Mouse (Mus musculus) embryonic facial prominence, embryonic 13.5 days (tissue): Measurements from ENCODE around the gene Ltbp1. TPM values are rescaled to one million over a fixed set of nuclear protein-coding genes. Genes with fewer than 3 reads are reported as not detected.

Experiments used
- ATAC-seq: fragments of 200-750 bp; cut with Nextera tagmentation; 2 replicates; pipeline ENCODE4 v1.8.0; 2017; ENCODE audit warnings: low read depth; ENCODE audit not compliant: insufficient number of reproducible peaks, insufficient read depth, low FRiP score, low TSS enrichment
- H3K27ac ChIP-seq: fragments of 300-500 bp; sonication (generic); 2 replicates; pipeline ENCODE4 v1.5.1; 2015; ENCODE audit warnings: moderate library complexity, mild to moderate bottlenecking, inconsistent platforms
- H3K27me3 ChIP-seq: fragments of 300-500 bp; sonication (generic); 2 replicates; pipeline ENCODE4 v1.6.1; 2015; ENCODE audit warnings: mild to moderate bottlenecking, inconsistent platforms
- H3K36me3 ChIP-seq: fragments of 300-500 bp; sonication (generic); 2 replicates; pipeline ENCODE4 v1.6.1; 2015; ENCODE audit warnings: mild to moderate bottlenecking, inconsistent platforms
- H3K4me1 ChIP-seq: fragments of 300-500 bp; sonication (generic); 2 replicates; pipeline ENCODE4 v1.6.1; 2015; ENCODE audit warnings: inconsistent platforms
- H3K4me2 ChIP-seq: fragments of 300-500 bp; sonication (generic); 2 replicates; pipeline ENCODE4 v1.6.1; 2015; ENCODE audit warnings: moderate library complexity, mild to moderate bottlenecking, inconsistent platforms
- H3K4me3 ChIP-seq: fragments of 300-500 bp; sonication (generic); 2 replicates; pipeline ENCODE4 v1.5.1; 2015; ENCODE audit warnings: mild to moderate bottlenecking, inconsistent platforms
- H3K9ac ChIP-seq: fragments of 300-500 bp; sonication (generic); 2 replicates; pipeline ENCODE4 v1.6.1; 2015; ENCODE audit warnings: mild to moderate bottlenecking, inconsistent platforms
- H3K9me3 ChIP-seq: fragments of 300-500 bp; sonication (generic); 2 replicates; pipeline ENCODE4 v1.6.1; 2016; ENCODE audit warnings: inconsistent platforms
- WGBS: fragments of 180-500 bp; shearing (Covaris S2); methylation state at CpG from one replicate; pipeline ENCODE4 v1.1.7; 2015; ENCODE audit warnings: mixed read lengths; 5-methylcytosine and 5-hydroxymethylcytosine counted together
- polyA plus RNA-seq: library from polyadenylated mRNA; unstranded; fragments of >200 nt; fragmentation: Nextera tagmentation; extraction: Ambion mirVana; gene quantifications from 2 replicates; pipeline ENCODE4 v1.2.1, GENCODE M21; 2015

Ltbp1 gene
- polyA plus RNA-seq, 1 experiment from 2014 or later = 41.3 TPM

DNA sequence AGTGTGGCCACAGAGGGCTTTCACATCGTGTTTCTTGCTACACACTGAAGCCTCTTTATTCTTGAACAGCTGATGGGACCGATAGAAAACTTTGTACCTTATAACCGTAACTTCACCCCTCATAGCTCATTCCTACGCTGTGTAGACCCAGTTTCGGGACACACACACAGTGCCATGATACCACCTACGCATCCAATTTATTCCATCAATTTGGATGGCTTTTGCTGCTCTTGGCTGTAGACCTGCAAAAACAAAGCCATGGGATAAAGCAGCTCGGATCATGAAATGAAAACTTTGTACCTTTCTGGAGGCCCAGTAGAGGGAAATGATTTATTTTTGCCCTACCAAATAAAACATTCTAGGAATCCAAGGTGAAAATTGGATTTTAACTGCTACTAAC lies 239.7 kb downstream of the Ltbp1 start:
- H3K9ac ChIP-seq = no peak overlapping the region
- no peaks in the 10 kb centered on the region; the same call in 1 of the 2 replicates for H3K36me3 ChIP-seq
- H3K27me3 ChIP-seq = no peaks in the 10 kb centered on the region
- WGBS = 94% methylated on average over 7 of the region's 7 CpGs
- ATAC-seq = no peak
- no peak overlapping the region for H3K4me3 ChIP-seq
- no peaks in the 10 kb centered on the region for H3K9me3 ChIP-seq
- H3K4me2 ChIP-seq = no peak overlapping the region
- no peaks in the 10 kb centered on the region for H3K4me1 ChIP-seq
- no peak overlapping the region for H3K27ac ChIP-seq

GRCm38 (mm10) chr17:75248632-75249031 lies 243.3 kb downstream of the Ltbp1 start:
- no peak overlapping the region for H3K27ac ChIP-seq
- no peak for ATAC-seq
- H3K27me3 ChIP-seq = no peaks in the 10 kb centered on the region
- H3K4me3 ChIP-seq = no peak overlapping the region
- 76% methylated on average over 10 of the region's 10 CpGs for WGBS
- H3K36me3 ChIP-seq = no peaks in the 10 kb centered on the region; the same call in 1 of the 2 replicates
- no peak overlapping the region for H3K4me2 ChIP-seq
- H3K9ac ChIP-seq = no peak overlapping the region
- no peaks in the 10 kb centered on the region for H3K4me1 ChIP-seq
- H3K9me3 ChIP-seq = no peaks in the 10 kb centered on the region

DNA sequence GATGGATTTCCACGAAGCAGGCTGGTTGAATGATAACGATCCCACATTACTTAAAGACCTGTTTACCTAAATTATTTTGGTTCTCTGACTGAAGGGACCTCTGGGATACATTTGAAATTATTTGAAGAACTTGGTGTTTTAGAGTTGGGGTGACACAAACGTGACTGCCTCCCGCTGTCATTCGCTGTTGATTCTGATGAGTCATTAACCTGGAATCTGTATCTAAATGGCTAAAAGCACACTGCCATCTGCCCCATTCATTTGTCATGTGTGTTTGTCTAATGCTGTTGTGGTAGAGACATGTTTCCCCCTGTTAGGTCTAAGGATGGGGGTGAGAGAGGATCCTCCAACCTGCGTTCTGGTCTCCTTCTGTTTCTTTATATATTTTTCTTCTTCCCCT lies 245.2 kb downstream of the Ltbp1 start:
- ATAC-seq = no peak

GRCm38 (mm10) chr17:75251094-75251493 lies 245.7 kb downstream of the Ltbp1 start:
- Histone ChIP-seq H3K4me2 (no peak overlapping the region), H3K27me3 (no peaks in the 10 kb centered on the region), H3K9ac (no peak overlapping the region), H3K9me3 (no peaks in the 10 kb centered on the region), H3K36me3 (no peaks in the 10 kb centered on the region), H3K4me3 (no peak overlapping the region), H3K4me1 (no peaks in the 10 kb centered on the region), H3K27ac (no peak overlapping the region)
- WGBS = 90% methylated on average over 6 of the region's 6 CpGs
- no peak for ATAC-seq

More for the DNA sequence above, 245.2 kb downstream of the Ltbp1 start:
- no peak overlapping the region for H3K4me2 ChIP-seq
- H3K4me3 ChIP-seq = no peak overlapping the region
- H3K27me3 ChIP-seq = no peaks in the 10 kb centered on the region
- no peak overlapping the region for H3K9ac ChIP-seq
- H3K36me3 ChIP-seq = no peaks in the 10 kb centered on the region
- no peaks in the 10 kb centered on the region for H3K4me1 ChIP-seq
- no peak overlapping the region for H3K27ac ChIP-seq
- no peaks in the 10 kb centered on the region for H3K9me3 ChIP-seq
- WGBS = 82% methylated on average over 6 of the region's 6 CpGs

GRCm38 (mm10) chr17:75252540-75252939 lies 247.2 kb downstream of the Ltbp1 start:
- 94% methylated on average over 5 of the region's 5 CpGs for WGBS
- Histone ChIP-seq H3K27ac (no peak overlapping the region), H3K4me2 (no peak overlapping the region), H3K4me1 (no peaks in the 10 kb centered on the region), H3K9ac (no peak overlapping the region), H3K27me3 (no peaks in the 10 kb centered on the region), H3K36me3 (no peaks in the 10 kb centered on the region), H3K4me3 (no peak overlapping the region), H3K9me3 (no peaks in the 10 kb centered on the region)
- no peak for ATAC-seq

GRCm38 (mm10) chr17:75254909-75255308 lies 249.5 kb downstream of the Ltbp1 start:
- Histone ChIP-seq H3K4me3 (no peak overlapping the region), H3K27ac (no peak overlapping the region), H3K4me2 (no peak overlapping the region), H3K36me3 (no peaks in the 10 kb centered on the region), H3K9ac (no peak overlapping the region), H3K9me3 (no peaks in the 10 kb centered on the region), H3K4me1 (no peaks in the 10 kb centered on the region), H3K27me3 (no peaks in the 10 kb centered on the region)
- 54% methylated on average over 6 of the region's 6 CpGs for WGBS
- ATAC-seq = no peak

DNA sequence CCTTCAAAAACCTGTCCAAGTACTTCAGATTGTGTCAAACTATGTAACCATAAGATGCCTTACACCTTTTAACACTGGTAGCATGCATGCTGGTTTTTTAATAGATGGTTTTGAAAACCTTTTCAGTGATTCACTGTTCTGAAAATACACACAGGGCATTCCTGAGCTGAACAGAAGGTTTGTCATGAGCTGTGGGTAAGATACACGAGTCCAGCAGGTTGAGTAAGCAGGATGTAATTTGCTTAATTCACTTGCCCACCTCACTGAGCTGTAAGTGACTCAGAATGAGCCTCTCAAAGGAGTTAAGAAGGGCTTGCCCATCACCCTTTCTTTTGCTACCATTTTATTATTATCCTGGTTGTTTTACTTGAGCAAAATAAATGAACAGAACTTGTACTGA lies 250.6 kb downstream of the Ltbp1 start:
- Histone ChIP-seq H3K9me3 (no peaks in the 10 kb centered on the region), H3K27me3 (no peaks in the 10 kb centered on the region), H3K9ac (no peak overlapping the region), H3K27ac (no peak overlapping the region), H3K4me1 (no peaks in the 10 kb centered on the region), H3K36me3 (no peaks in the 10 kb centered on the region), H3K4me3 (no peak overlapping the region), H3K4me2 (no peak overlapping the region)
- 33% methylated on average over 1 of the region's 1 CpGs for WGBS
- ATAC-seq = no peak

- H3K27ac ChIP-seq = no peak overlapping the region
- H3K36me3 ChIP-seq = no peaks in the 10 kb centered on the region
- WGBS = 51% methylated on average over 2 of the region's 2 CpGs
- H3K4me3 ChIP-seq = no peak overlapping the region
- no peak overlapping the region for H3K4me2 ChIP-seq
- H3K9me3 ChIP-seq = no peaks in the 10 kb centered on the region
- no peaks in the 10 kb centered on the region for H3K27me3 ChIP-seq
- H3K4me1 ChIP-seq = no peaks in the 10 kb centered on the region
- no peak overlapping the region for H3K9ac ChIP-seq
- no peak for ATAC-seq
These were observed 253.1 kb downstream of the Ltbp1 start for GRCm38 (mm10) chr17:75258427-75258826.

GRCm38 (mm10) chr17:75263336-75263990 lies 258.1 kb downstream of the Ltbp1 start:
- Histone ChIP-seq H3K36me3 (peaks cover 2% of the 10 kb centered on the region; the same call in 1 of the 2 replicates), H3K9ac (no peak overlapping the region), H3K27me3 (no peaks in the 10 kb centered on the region), H3K4me2 (no peak overlapping the region), H3K27ac (no peak overlapping the region), H3K9me3 (no peaks in the 10 kb centered on the region), H3K4me1 (peaks cover 9% of the 10 kb centered on the region; the same call in 1 of the 2 replicates), H3K4me3 (no peak overlapping the region)
- WGBS = 79% methylated on average over 3 of the region's 3 CpGs
- no peak for ATAC-seq

GRCm38 (mm10) chr17:75268506-75268905 lies 263.1 kb downstream of the Ltbp1 start:
- Histone ChIP-seq H3K4me2 (no peak overlapping the region), H3K9me3 (no peaks in the 10 kb centered on the region), H3K27ac (no peak overlapping the region), H3K9ac (no peak overlapping the region), H3K36me3 (peaks cover 2% of the 10 kb centered on the region; the same call in 1 of the 2 replicates), H3K4me3 (no peak overlapping the region), H3K27me3 (no peaks in the 10 kb centered on the region), H3K4me1 (peaks cover 12% of the 10 kb centered on the region; the same call in 1 of the 2 replicates)
- ATAC-seq = no peak
- 67% methylated on average over 4 of the region's 4 CpGs for WGBS

GRCm38 (mm10) chr17:75272446-75272845 lies 267.1 kb downstream of the Ltbp1 start:
- Histone ChIP-seq H3K27ac (no peak overlapping the region), H3K27me3 (no peaks in the 10 kb centered on the region), H3K9ac (no peak overlapping the region), H3K9me3 (no peaks in the 10 kb centered on the region), H3K36me3 (peaks cover 8% of the 10 kb centered on the region), H3K4me2 (no peak overlapping the region), H3K4me3 (no peak overlapping the region), H3K4me1 (peaks cover 7% of the 10 kb centered on the region; the same call in 1 of the 2 replicates)
- ATAC-seq = no peak
- 95% methylated on average over 3 of the region's 3 CpGs for WGBS

GRCm38 (mm10) chr17:75273272-75273671 lies 267.9 kb downstream of the Ltbp1 start:
- no peak overlapping the region for H3K4me2 ChIP-seq
- no peak for ATAC-seq
- no peak overlapping the region for H3K27ac ChIP-seq
- H3K4me1 ChIP-seq = peaks cover 3% of the 10 kb centered on the region; the same call in 1 of the 2 replicates
- H3K9me3 ChIP-seq = no peaks in the 10 kb centered on the region
- peaks cover 8% of the 10 kb centered on the region for H3K36me3 ChIP-seq
- H3K9ac ChIP-seq = no peak overlapping the region
- H3K27me3 ChIP-seq = no peaks in the 10 kb centered on the region
- 88% methylated on average over 1 of the region's 1 CpGs for WGBS
- no peak overlapping the region for H3K4me3 ChIP-seq
